Mouse (Mus musculus) hematopoietic stem cell, adult 5-6 weeks (primary cell): ENCODE data around the gene Epb42. TPM values are rescaled to one million over a fixed set of nuclear protein-coding genes. Genes with fewer than 3 reads are reported as not detected.
"Not testable (repeated sequence)": the region's sequence is repeated elsewhere in the genome, so short reads cannot be mapped to it uniquely, and the experiment has no call there.

Experiments used
- ATAC-seq, 2 experiments: fragments of 125-278 bp in 1 of 2; replicated peaks in 1 of 2; 2 replicates each; pipeline ENCODE4 v1.8.0; 2016 to 2017; ENCODE audit warnings: inconsistent platforms in 2 of 2, mild to moderate bottlenecking in 2 of 2, moderate number of reproducible peaks in 2 of 2, low read depth in 1 of 2, moderate TSS enrichment in 1 of 2; ENCODE audit not compliant: low FRiP score in 2 of 2, poor library complexity in 2 of 2, severe bottlenecking in 2 of 2, insufficient read depth in 1 of 2, low TSS enrichment in 1 of 2
- total RNA-seq: library from RNA; stranded (forward); fragments of 172-1452, 232-1000 nt; gene quantifications from 2 replicates; pipeline ENCODE4 v1.2.3, GENCODE M21; 2017

Gene Epb42
- total RNA-seq, result 1.4 and 5.3 TPM in 2 replicates

DNA sequence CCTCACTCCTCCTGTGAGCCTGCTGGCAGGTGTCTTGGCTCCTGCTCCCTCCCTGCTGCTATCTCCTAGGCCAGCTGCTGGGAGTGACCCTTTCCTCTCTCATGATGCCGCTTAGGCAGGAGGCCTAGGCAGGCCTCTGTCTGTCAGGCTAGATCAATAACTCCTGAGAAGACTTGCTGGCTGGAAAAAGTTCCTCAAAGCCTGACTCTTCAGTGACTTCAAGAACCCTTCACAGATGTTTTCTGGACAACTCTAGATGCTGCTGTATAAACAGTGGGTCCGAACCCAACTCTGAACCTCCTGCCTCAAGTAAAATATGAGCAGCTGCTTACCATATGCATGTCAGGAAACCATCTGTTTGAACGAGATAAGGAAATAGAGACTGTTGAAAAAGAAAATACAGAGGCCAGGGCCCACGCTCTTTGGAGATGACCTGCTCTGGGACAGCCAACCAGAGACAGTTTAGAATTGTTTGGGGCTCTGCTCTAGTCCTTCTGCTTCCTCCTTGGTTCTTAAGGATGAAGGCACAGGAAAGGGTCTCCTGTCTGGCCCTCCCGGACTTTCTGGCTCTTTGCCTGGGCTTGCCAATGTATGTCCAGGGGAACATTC is at the start of gene Epb42:
TSS of gene Epb42 (minus strand) at position 340 of the 609 bp plus-strand sequence.
- peak; percentile 50 to 74 for ATAC-seq

DNA sequence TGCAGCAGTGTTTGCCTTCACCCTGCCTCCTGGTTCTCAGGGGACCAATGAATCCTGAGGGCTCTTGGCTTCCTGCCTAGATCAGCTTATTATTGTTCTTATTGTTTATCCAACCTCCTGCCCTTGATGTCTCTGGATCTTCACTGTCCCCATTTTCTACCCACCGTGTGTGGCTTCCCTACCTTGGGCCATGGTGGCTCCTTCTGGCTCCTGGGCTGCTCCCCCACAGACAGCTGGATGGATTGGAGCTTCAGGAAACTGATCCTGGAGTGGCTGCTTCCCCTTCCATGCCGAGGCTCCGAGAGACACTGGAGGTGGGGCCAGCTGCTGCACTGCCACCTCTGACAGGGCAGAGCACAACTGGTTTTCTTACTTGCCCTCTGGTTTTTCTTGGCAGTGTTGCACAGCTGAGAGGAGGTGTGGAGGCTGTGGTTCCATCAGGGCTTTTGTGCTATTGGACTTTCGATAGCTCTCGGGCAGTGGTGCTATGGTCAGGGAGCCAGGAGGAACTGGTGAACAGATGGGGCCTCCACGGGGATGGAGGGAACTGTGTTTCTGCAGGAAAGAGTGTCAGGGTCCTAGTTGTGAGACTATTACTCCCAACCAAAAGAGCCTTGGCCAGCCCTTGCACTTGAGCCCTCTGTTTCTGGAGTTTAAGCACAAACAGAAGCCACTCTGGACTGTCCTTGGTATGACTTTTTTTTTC is 48.8 kb upstream of the Epb42 start, which contains the start of gene Tgm5:
TSS of gene Tgm5 (minus strand) at position 362 of the 706 bp plus-strand sequence.
- no peak for ATAC-seq

DNA sequence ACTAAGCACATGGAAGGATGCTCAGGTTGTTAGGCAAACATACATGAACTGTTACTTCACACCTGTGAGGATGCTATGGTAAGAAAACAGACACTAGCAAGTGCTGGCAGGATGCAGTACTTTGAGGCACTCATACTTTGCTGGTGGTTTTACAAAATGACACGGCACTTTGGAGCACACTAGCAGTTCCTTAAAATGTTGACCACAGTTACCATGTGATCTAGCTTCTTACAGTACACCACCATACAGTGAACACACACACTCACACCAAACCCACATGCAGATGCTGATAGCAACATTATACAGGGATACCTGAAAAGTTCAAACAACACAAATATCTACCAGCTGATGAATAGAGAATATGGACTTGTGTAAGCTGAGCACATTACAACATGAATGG is 45.8 kb upstream of the Epb42 start:
- peak; percentile 98 for ATAC-seq

DNA sequence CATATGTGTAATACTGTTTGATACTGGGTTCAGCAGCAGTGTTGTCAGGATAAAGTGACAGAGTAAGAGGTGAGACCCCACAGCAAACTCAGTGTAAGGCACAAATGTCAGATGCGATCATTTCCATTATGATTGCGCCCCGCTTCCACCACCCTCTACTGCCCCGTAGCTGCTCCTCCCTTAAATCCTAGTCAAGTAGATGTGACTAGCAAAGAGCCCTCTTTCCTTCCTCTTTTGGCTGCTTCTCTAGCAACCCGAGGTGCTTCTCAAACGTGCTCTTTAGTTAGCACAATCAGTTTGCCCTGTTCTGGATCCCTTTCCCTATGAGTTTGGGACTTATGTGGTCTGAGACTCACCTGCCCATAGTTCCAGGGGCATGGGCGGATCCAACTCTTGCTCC is 37.9 kb upstream of the Epb42 start:
- ATAC-seq, result peak; percentile 66 to 71; a peak in 3 of 4 replicates

DNA sequence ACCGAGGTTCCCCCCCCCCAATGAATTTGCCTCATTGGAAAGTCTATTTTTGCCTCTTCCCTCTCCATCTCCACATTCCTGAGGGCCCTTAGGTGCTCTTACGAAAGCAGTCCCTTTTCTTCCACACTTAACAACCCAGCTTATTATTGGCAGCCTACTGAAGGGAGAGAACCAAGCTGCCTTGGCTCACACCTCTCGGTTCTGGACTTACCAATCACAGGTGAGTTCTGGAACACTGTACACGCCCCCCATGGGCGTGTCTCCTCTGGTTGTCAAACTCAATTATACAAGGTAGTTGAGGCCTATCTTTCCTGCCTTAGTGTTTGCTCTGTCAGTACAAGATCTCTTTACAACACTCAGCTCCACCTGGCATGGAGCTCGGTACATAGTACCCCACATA is 35.0 kb upstream of the Epb42 start:
- no peak for ATAC-seq

DNA sequence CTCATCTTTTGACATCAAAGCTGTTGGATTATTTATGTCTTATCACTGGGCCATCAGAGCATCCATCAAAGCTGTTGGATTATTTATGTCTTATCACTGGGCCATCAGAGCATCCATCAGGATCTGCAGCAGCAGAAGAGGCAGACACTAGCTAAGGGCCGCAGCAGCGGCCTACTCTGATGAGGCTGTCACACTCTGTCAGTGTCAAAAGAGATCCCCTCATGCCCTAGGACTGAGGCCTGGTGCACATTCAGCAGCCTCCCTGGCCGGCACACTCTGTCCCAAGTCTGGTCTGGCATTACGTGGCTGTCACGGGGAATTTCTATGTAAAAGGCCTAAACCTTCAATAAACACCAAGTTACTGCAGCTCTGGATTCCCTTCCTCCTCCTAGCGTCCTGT is 32.6 kb upstream of the Epb42 start:
- no peak for ATAC-seq

DNA sequence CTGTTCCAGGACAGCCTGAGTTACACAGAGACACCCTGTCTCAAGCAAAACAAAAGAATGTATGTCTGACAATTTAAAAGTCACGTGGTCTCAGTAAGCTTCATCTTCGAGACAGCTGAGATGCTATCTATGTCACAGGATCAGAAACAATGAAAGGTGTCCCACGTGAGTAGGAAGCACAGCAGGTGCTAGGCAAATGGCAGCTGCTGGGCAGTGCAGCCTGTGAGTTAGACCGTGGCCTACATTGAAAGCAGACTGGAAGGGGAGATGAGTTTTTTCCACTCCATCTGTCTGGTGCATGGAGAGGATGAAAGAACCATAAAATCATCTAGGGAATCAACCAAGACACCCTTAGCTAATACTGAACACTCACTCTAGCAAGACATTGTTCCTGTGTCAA is 30.2 kb upstream of the Epb42 start:
- no peak for ATAC-seq

DNA sequence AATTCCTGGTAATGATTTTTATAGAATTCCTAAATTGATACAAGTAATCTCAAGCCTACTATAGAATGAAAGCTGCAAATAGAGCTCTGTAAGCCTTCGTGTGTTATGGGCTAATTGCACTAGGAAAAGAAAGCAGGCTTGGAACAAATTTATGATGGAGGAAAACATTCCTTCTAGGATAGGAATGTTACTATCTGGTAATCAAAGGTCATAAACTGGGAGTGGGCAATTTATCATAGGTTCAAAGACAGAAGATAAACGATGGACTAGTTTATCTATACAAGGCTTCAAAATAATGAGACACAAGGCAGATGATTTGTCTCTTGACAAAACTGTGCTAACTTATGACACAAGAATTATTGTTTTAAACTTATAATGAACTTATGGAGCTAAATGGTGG is 24.4 kb upstream of the Epb42 start:
- ATAC-seq, result no peak

DNA sequence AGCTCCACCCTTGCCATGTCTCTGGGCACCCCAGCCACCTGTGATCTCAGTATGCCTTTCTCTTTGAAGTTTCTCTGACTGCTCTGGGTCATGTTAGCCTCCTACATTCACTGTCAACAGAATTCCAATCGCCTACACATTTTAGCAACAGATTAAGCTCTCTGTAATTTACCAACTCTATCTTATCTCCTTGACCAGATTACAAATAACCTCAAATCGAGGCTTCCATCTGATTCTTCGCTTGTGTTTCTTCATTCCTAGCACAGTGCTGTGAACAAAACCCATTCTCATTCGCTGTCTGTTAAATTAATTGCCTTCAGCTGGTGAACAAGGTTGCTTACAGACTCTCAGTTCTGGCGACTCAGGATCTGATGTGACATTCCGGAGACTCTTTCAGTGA is 21.1 kb upstream of the Epb42 start:
- ATAC-seq, result no peak

DNA sequence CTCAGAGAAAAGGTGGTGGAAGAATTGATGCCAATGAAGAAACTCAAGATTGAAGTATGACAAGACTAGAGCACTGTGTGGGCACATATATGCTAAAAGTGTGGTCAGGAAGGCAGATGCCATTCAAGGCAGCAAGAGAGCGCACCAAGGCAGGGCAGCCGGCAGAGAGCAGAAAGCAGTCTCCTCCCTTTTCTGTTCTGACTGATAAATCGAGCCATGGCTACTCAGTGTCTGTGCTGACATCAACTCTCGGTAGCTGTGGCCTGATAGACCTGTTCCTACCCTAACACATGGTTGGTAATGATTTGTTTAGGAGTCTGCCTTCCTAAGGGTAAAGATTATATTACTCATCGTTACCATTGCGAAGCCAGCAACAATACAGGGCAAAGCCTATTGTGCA is 19.0 kb upstream of the Epb42 start:
- no peak for ATAC-seq

DNA sequence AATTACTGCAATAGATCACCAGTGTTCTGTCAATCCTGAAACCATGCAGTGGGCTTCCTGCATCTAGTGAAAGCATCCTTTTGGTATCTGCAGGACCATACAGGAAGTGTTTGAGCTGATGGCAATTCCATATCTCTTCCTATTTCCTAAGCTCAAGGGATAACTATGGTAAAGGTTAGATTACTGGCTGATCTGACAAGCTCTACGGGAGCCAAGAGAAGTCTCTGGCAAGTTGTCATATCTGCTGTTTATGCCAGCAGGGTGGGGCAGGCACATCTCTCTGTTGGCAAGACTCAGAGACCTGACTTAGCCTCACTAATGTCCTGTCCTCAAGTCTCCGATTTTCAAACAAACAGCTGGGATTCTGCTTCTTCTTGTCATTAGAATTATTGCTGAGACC is 17.2 kb upstream of the Epb42 start:
- no peak for ATAC-seq

DNA sequence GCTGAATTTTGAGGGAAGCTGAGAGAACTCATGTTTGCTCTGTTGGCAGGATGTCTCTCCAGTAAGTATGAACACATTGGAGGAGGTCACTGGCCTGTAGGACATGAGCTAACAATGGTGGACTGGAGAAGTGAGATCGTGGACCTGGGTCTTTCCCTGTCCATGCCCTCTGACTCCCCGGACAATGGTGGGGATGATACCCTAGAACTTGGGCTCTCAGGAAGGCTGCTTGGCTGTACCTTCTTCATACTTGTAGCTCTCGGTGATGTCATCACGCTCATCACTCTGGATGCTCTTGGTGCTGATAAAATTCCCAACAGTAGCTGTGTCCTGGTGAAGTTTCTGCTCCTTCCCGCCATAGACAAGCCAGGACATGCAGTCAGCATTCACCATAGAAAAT is 15.3 kb upstream of the Epb42 start:
- no peak for ATAC-seq

DNA sequence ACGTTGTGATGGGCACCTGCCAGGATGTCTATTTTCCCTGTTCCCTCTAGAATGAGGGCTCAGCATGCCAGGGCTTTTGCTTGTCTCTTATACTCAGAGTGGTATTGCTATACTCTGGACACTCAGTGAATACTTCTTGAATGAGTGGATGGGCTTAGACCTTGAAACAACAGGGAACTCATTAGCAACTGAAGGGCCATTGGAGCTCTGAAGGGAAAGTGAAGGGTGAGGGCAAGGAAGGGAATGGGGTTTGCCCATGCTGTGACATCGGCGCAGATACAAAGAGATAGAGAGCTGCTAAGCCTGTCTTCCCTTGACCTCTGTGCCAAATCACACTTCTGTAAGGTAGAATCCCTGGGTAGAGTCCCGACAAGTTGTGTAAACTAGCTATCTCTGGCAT is 8.8 kb upstream of the Epb42 start:
- no peak for ATAC-seq

DNA sequence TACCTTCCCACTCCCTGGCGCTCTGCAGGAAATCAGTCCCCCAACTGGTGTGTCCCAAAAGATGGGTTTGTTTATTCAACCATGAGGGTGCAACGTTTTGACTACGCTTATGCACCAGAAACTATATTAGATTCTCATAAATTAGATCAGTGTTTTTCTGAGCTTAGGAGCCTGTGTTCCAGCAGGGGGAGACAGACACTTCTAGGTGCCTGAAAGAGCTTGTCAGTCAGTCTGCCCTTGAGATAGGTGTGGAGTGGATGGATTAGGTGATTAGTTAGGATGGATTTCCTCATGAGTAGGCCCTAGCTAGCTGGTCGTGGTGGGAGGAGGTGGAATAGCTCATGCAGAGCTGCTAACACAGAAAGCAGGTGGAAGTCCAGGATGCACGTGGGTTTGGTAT is 4.2 kb upstream of the Epb42 start:
- ATAC-seq, result peak in 1 of 2 experiments; percentile 44; a peak in 1 of 4 replicates

DNA sequence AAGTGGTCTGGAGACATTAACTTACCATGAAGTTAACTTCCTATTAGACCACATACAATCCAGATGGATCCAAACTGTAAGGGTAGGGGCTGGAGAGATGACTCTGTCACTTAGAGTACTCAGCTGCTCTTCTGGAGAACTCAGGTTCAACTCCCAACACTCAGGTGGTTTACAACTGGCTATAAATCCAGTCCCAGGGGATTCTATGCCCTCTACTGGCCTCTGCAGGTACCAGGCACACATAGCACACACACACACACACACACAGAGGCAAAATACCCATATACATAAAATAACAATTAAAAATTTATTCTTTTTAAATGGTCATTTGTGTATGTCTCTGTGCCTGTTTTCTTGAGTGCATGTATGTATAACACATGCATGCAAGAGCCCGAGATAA is 2.5 kb upstream of the Epb42 start:
- ATAC-seq, result no peak

DNA sequence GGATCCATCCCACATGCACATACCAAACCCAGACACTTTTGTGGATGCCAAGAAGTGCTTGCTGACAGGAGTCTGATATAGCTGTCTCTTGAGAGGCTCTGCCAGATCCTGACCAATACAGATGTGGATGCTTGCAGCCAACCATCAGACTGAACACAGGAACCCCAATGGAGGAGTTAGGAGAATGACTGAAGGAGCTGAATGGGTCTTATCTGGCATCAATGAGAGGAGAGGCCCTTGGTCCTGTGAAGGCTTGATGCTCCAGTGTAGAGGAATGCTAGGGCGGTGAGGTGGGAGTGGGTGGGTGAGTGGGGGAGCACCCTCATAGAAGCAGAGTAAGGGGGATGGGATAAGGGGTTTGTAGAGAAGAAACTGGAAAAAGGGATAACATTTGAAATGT is 2.0 kb upstream of the Epb42 start:
- ATAC-seq, result not testable (repeated sequence)

DNA sequence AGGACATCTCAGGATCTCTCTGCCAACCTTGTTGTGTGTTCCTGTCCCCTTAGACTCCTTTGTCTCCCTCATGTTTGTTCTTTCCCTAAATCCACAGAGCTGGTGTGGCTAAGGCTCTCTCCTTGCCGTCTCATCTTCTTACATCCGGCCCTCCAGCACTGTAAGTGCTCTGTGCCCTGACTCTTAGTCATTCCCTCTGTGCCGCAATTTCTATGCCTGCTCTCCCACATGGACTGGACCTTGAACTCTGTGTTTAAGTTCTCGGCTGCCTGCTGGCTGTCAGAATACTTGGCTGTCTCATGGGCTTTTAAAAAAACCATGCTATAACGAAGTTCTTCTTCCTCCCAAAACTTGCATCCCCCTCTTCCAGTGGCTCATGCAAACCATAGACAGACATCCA is 14.0 kb downstream of the Epb42 start:
- no peak for ATAC-seq

DNA sequence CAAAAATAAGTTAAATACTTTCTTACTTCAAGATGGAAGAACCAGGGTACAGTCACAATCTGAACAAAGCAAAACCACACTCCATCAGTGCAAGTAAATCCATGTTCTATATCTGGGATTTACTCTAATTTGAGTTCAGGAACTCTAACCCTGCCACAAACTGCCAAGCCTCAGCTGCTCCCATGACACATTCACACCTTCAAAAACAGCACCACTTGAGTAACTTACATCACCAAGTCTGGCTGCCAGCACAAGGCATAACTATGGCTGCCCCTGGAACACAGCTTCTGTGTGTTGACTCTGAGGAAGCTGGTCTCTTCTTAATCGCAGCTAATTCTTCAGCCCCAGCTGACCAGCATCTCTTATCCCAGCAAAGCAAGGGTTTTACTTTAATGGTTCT is 19.7 kb downstream of the Epb42 start:
- ATAC-seq, result no peak

DNA sequence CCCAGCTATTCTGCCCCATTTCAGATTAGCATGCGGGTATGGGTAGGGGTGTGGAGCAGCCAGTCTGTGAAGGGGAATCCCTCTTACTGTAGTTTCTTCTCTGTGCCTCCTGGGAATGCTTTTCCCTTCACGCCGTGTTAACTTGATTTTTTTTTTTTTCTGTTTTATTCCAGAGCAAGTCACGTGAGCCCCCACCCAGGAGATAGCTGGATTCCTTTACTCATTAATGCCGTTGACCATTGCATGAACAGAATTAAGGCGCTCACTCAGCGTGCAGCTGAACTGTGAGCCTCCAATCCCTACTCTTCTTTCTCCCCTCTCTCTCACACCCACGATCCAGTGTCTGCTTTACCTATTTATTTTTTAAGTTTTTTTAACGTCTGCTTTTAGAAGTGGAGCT is 20.6 kb downstream of the Epb42 start:
- no peak for ATAC-seq
